ENCODE assay signal across 22 mouse cellular contexts in the genomic region with DNA sequence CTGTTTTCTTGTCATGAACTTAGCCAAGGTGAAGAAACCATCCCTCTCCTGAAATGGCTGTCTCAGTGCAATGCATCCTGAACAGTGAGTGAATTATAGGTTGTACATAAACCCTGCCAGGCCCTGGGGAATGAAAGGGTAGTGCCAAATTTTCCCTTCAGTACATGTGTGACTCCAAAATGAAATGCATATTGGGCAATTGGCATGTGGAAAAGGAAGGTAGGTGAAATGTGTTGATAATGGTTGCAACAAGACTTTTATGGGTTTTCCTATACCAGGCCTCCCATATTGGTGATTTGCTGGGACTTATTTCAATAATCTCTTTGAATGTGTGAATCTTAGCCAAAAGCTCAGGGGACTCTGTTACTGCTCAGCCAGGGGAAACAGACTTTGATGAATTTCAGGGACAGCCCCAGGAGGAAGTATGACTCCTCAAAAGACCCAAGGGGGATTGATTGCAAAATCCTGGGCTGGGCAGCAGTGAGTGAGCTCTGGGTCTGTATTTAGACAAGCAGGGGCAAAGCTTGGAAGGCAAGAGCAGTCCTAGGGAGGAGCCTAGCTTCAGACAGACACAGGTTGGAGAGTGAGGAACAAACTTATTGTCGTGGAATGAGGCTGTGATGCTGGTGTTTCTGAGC. TPM values are rescaled to one million over a fixed set of nuclear protein-coding genes. Genes with fewer than 3 reads are reported as not detected.
DNase-seq lines count a peak whose midpoint lies in the region; ATAC-seq lines count a peak whose summit lies in the region.
"Had no signal": no experiment of that assay in that cellular context is flagged by ENCODE, and none has a peak within 500 bp of the region (broad histone marks: within the 10 kb centered on the region; RNA-seq: fewer than 3 reads in every experiment).

No protein-coding gene starts in this region.

- H3K9ac ChIP-seq in hindbrain, embryonic 12.5 days: no peak overlapping the region
- no peak overlapping the region for H3K9ac ChIP-seq in hindbrain, embryonic 13.5 days
- H3K9ac ChIP-seq: embryonic facial prominence, embryonic 12.5 days; hindbrain, embryonic 15.5 days; limb, embryonic 12.5 days; liver, postnatal 0 days had no signal

- no peak overlapping the region for H3K4me3 ChIP-seq in hindbrain, embryonic 12.5 days
- no peak overlapping the region for H3K4me3 ChIP-seq in hindbrain, embryonic 13.5 days
- H3K4me3 ChIP-seq: embryonic facial prominence, embryonic 12.5 days; erythroblast, embryonic 14.5 days; heart, adult 2 months; hindbrain, embryonic 15.5 days; limb, embryonic 12.5 days had no signal

- ATAC-seq in megakaryocyte progenitor cell, adult 5-6 weeks (replicated peaks; ENCODE audit: poor library complexity): peak; percentile 73
- ATAC-seq in hindbrain, embryonic 12.5 days (ENCODE audit: low FRiP score): no peak
- no peak for ATAC-seq in hindbrain, embryonic 13.5 days (ENCODE audit: low FRiP score)
- ATAC-seq: forebrain, embryonic 14.5 days; liver, postnatal 0 days; lung, postnatal 0 days had no signal

- H3K4me2 ChIP-seq in hindbrain, embryonic 12.5 days (replicated peaks): no peak overlapping the region
- H3K4me2 ChIP-seq in hindbrain, embryonic 13.5 days: no peak overlapping the region
- H3K4me2 ChIP-seq: embryonic facial prominence, embryonic 12.5 days; hindbrain, embryonic 15.5 days; limb, embryonic 12.5 days; liver, embryonic 11.5 days; midbrain, embryonic 11.5 days had no signal

- peak; percentile 28 for DNase-seq in adrenal gland, postnatal 14 days
- no peak for DNase-seq in adrenal gland, adult 8-10 months
- peak; percentile 29 for DNase-seq in 3134 (ENCODE audit: extremely low read depth, insufficient read length, low spot score)
- DNase-seq in NIH3T3 (ENCODE audit: low read depth): peak; percentile 68
- DNase-seq: B cell, adult 2 months; cerebellum, adult 11 months; cerebellum, adult 9-11 months; kidney, adult 9 months; kidney, postnatal 4 days; liver, postnatal 0 days had no signal

- 86% methylated on average over 1 of the region's 1 CpGs for WGBS in hindbrain, embryonic 12.5 days
- 78% methylated on average over 1 of the region's 1 CpGs for WGBS in hindbrain, embryonic 13.5 days

- H3K36me3 ChIP-seq in hindbrain, embryonic 12.5 days: no peaks in the 10 kb centered on the region
- no peaks in the 10 kb centered on the region for H3K36me3 ChIP-seq in hindbrain, embryonic 13.5 days
- H3K36me3 ChIP-seq: embryonic facial prominence, embryonic 12.5 days; hindbrain, embryonic 15.5 days; limb, embryonic 12.5 days had no signal

- no peaks in the 10 kb centered on the region for H3K27me3 ChIP-seq in hindbrain, embryonic 12.5 days
- H3K27me3 ChIP-seq in hindbrain, embryonic 13.5 days: no peaks in the 10 kb centered on the region
- H3K27me3 ChIP-seq: embryonic facial prominence, embryonic 12.5 days; hindbrain, embryonic 15.5 days; limb, embryonic 12.5 days had no signal

- H3K27ac ChIP-seq in hindbrain, embryonic 12.5 days: no peak overlapping the region
- no peak overlapping the region for H3K27ac ChIP-seq in hindbrain, embryonic 13.5 days
- H3K27ac ChIP-seq: embryonic facial prominence, embryonic 12.5 days; heart, adult 2 months; hindbrain, embryonic 15.5 days; limb, embryonic 12.5 days had no signal

- H3K4me1 ChIP-seq in hindbrain, embryonic 12.5 days: no peaks in the 10 kb centered on the region
- H3K4me1 ChIP-seq in hindbrain, embryonic 13.5 days (replicated peaks): no peaks in the 10 kb centered on the region
- H3K4me1 ChIP-seq: embryonic facial prominence, embryonic 12.5 days; hindbrain, embryonic 15.5 days; limb, embryonic 12.5 days had no signal

- no peaks in the 10 kb centered on the region for H3K9me3 ChIP-seq in hindbrain, embryonic 12.5 days (replicated peaks)
- no peaks in the 10 kb centered on the region for H3K9me3 ChIP-seq in hindbrain, embryonic 13.5 days
- H3K9me3 ChIP-seq: embryonic facial prominence, embryonic 12.5 days; hindbrain, embryonic 15.5 days; limb, embryonic 12.5 days had no signal

RNA-seq across cellular contexts. Expression of a gene that starts 59.5 kb away (rescaled TPM):
- 0.11 and 0.15 TPM in 2 replicates for total RNA-seq in adrenal gland, postnatal 14 days (2021)
- total RNA-seq in adrenal gland, adult 8-10 months (2022): under 1 TPM in 2 of 4 experiments, not detected in 2; 0.17 to 0.21 TPM
- 0.35 TPM in 1 of 2 replicates, not detected in the other for total RNA-seq in megakaryocyte progenitor cell, adult 5-6 weeks (2015)
- not detected in 2 replicates for total RNA-seq in megakaryocyte progenitor cell, adult 5-6 weeks (2017)
- polyA plus RNA-seq in hindbrain, embryonic 12.5 days (2016; fragmentation: Nextera tagmentation; extraction: Ambion mirVana): 3.1 and 4.2 TPM in 2 replicates
- polyA plus RNA-seq in hindbrain, embryonic 13.5 days (2015; fragmentation: Nextera tagmentation; extraction: Ambion mirVana): 0.18 and 0.21 TPM in 2 replicates
- polyA plus RNA-seq: erythroblast, embryonic 14.5 days had no signal
